Mouse (Mus musculus): ENCODE data around the gene Hsf5. TPM values are rescaled to one million over a fixed set of nuclear protein-coding genes. Genes with fewer than 3 reads are reported as not detected.

Hsf5 gene
- polyA plus RNA-seq, 1 experiment from 2014 or later: 0.05 TPM

GRCm38 (mm10) chr11:87697131-87697682 lies 80.2 kb downstream of the Hsf5 start:
- peak; percentile 35; the same call in 1 of the 2 replicates for ATAC-seq
- no peaks in the 10 kb centered on the region for H3K36me3 ChIP-seq (ENCODE audit: insufficient read depth, low read length)
- H3K4me3 ChIP-seq (ENCODE audit: low read depth, low read length): no peak overlapping the region
- H3K27ac ChIP-seq (ENCODE audit: low read length): peak overlapping the region; percentile 38; the same call in 1 of the 2 replicates
- DNase-seq (ENCODE audit: low spot score): no peak
- H3K9me3 ChIP-seq (ENCODE audit: low read length): no peaks in the 10 kb centered on the region
- H3K4me1 ChIP-seq (ENCODE audit: insufficient read depth, low read depth, low read length): no peaks in the 10 kb centered on the region; the same call in 1 of the 2 replicates
- TF ChIP-seq CTCF (IDR thresholded peaks at IDR 0.05) (no peak), EP300 (IDR thresholded peaks at IDR 0.05) (no peak)
- no peaks in the 10 kb centered on the region for H3K27me3 ChIP-seq (replicated peaks; ENCODE audit: insufficient read depth, low read length)
- WGBS: 46% methylated on average over 14 of the region's 14 CpGs
- no peak overlapping the region for H3K4me2 ChIP-seq (replicated peaks; ENCODE audit: low read depth, low read length)
- no peak overlapping the region for H3K9ac ChIP-seq (replicated peaks; ENCODE audit: low read depth)

- Histone ChIP-seq H3K27me3 (replicated peaks; ENCODE audit: insufficient read depth, low read length) (no peaks in the 10 kb centered on the region), H3K9ac (replicated peaks; ENCODE audit: low read depth) (no peak overlapping the region), H3K4me2 (replicated peaks; ENCODE audit: low read depth, low read length) (no peak overlapping the region), H3K27ac (ENCODE audit: low read length) (no peak overlapping the region), H3K4me3 (ENCODE audit: low read depth, low read length) (no peak overlapping the region), H3K36me3 (ENCODE audit: insufficient read depth, low read length) (no peaks in the 10 kb centered on the region), H3K4me1 (ENCODE audit: insufficient read depth, low read depth, low read length) (no peaks in the 10 kb centered on the region; the same call in 1 of the 2 replicates), H3K9me3 (ENCODE audit: low read length) (no peaks in the 10 kb centered on the region)
- WGBS: 53% methylated on average over 4 of the region's 4 CpGs
- ATAC-seq: peak; percentile 44; the same call in 1 of the 2 replicates
- TF ChIP-seq EP300 (IDR thresholded peaks at IDR 0.05): no peak
- no peak for TF ChIP-seq CTCF (IDR thresholded peaks at IDR 0.05)
- DNase-seq (ENCODE audit: low spot score): peak; percentile 55
These were observed 81.2 kb downstream of the Hsf5 start for GRCm38 (mm10) chr11:87698126-87698525.

- Histone ChIP-seq H3K27me3 (replicated peaks; ENCODE audit: insufficient read depth, low read length) (no peaks in the 10 kb centered on the region), H3K4me1 (ENCODE audit: insufficient read depth, low read depth, low read length) (no peaks in the 10 kb centered on the region; the same call in 1 of the 2 replicates), H3K36me3 (ENCODE audit: insufficient read depth, low read length) (no peaks in the 10 kb centered on the region), H3K9ac (replicated peaks; ENCODE audit: low read depth) (no peak overlapping the region), H3K27ac (ENCODE audit: low read length) (no peak overlapping the region), H3K9me3 (ENCODE audit: low read length) (no peaks in the 10 kb centered on the region), H3K4me2 (replicated peaks; ENCODE audit: low read depth, low read length) (no peak overlapping the region), H3K4me3 (ENCODE audit: low read depth, low read length) (no peak overlapping the region)
- WGBS: 66% methylated on average over 6 of the region's 6 CpGs
- DNase-seq (ENCODE audit: low spot score): no peak
- TF ChIP-seq CTCF (IDR thresholded peaks at IDR 0.05) (no peak), EP300 (IDR thresholded peaks at IDR 0.05) (no peak)
- no peak for ATAC-seq
These were observed 84.1 kb downstream of the Hsf5 start for GRCm38 (mm10) chr11:87701108-87701507.

- no peak for TF ChIP-seq CTCF (IDR thresholded peaks at IDR 0.05)
- 56% methylated on average over 14 of the region's 14 CpGs for WGBS
- Histone ChIP-seq H3K27ac (ENCODE audit: low read length) (peak overlapping the region; percentile 7; the same call in 1 of the 2 replicates), H3K4me2 (replicated peaks; ENCODE audit: low read depth, low read length) (no peak overlapping the region), H3K27me3 (replicated peaks; ENCODE audit: insufficient read depth, low read length) (no peaks in the 10 kb centered on the region), H3K4me3 (ENCODE audit: low read depth, low read length) (no peak overlapping the region), H3K9ac (replicated peaks; ENCODE audit: low read depth) (no peak overlapping the region), H3K36me3 (ENCODE audit: insufficient read depth, low read length) (no peaks in the 10 kb centered on the region), H3K4me1 (ENCODE audit: insufficient read depth, low read depth, low read length) (no peaks in the 10 kb centered on the region; the same call in 1 of the 2 replicates), H3K9me3 (ENCODE audit: low read length) (no peaks in the 10 kb centered on the region)
- no peak for DNase-seq (ENCODE audit: low spot score)
- no peak for ATAC-seq
These were observed 85.1 kb downstream of the Hsf5 start for GRCm38 (mm10) chr11:87701877-87702620.

- no peak for ATAC-seq
- Histone ChIP-seq H3K4me3 (ENCODE audit: low read depth, low read length) (no peak overlapping the region), H3K4me2 (replicated peaks; ENCODE audit: low read depth, low read length) (no peak overlapping the region), H3K9ac (replicated peaks; ENCODE audit: low read depth) (no peak overlapping the region), H3K4me1 (ENCODE audit: insufficient read depth, low read depth, low read length) (no peaks in the 10 kb centered on the region), H3K36me3 (ENCODE audit: insufficient read depth, low read length) (no peaks in the 10 kb centered on the region), H3K27me3 (replicated peaks; ENCODE audit: insufficient read depth, low read length) (no peaks in the 10 kb centered on the region), H3K9me3 (ENCODE audit: low read length) (no peaks in the 10 kb centered on the region), H3K27ac (ENCODE audit: low read length) (no peak overlapping the region)
- DNase-seq (ENCODE audit: low spot score): no peak
- WGBS: 67% methylated on average over 5 of the region's 5 CpGs
- TF ChIP-seq EP300 (IDR thresholded peaks at IDR 0.05): no peak
- TF ChIP-seq CTCF (IDR thresholded peaks at IDR 0.05): no peak
These were observed 86.7 kb downstream of the Hsf5 start for GRCm38 (mm10) chr11:87703654-87704053.

- Histone ChIP-seq H3K4me3 (ENCODE audit: low read depth, low read length) (no peak overlapping the region), H3K36me3 (ENCODE audit: insufficient read depth, low read length) (no peaks in the 10 kb centered on the region), H3K9ac (replicated peaks; ENCODE audit: low read depth) (no peak overlapping the region), H3K9me3 (ENCODE audit: low read length) (no peaks in the 10 kb centered on the region), H3K4me2 (replicated peaks; ENCODE audit: low read depth, low read length) (no peak overlapping the region), H3K27me3 (replicated peaks; ENCODE audit: insufficient read depth, low read length) (no peaks in the 10 kb centered on the region), H3K4me1 (ENCODE audit: insufficient read depth, low read depth, low read length) (no peaks in the 10 kb centered on the region), H3K27ac (ENCODE audit: low read length) (no peak overlapping the region)
- DNase-seq (ENCODE audit: low spot score) (no peak), ATAC-seq (no peak)
- TF ChIP-seq EP300 (IDR thresholded peaks at IDR 0.05) (no peak), CTCF (IDR thresholded peaks at IDR 0.05) (no peak)
- WGBS: 55% methylated on average over 9 of the region's 9 CpGs
These were observed 87.3 kb downstream of the Hsf5 start for GRCm38 (mm10) chr11:87704289-87704688.
